Mouse (Mus musculus) adrenal gland, adult 2 months (tissue): ENCODE measurements around the gene Bend3. TPM values are rescaled to one million over a fixed set of nuclear protein-coding genes. Genes with fewer than 3 reads are reported as not detected.
A peak's percentile ranks its signal among the peaks of the same experiment; 100 is the strongest.

ENCODE experiments used
- DNase-seq: peaks from one replicate; pipeline ENCODE4 v3.0.0; 2021
- long read RNA-seq: library from polyadenylated mRNA; stranded (forward); transcript quantifications from one replicate; pipeline ENCODE4 v2.0.0, GENCODE M21; 2021
- polyA plus RNA-seq: library from polyadenylated mRNA; depleted of rRNA; stranded (reverse); fragments of >200 nt; gene quantifications from 2 replicates; pipeline ENCODE4 v1.2.3, GENCODE M21; 2012; rRNA removed
- total RNA-seq, 2 experiments: library from RNA; stranded (reverse); gene quantifications; 2 replicates each; pipeline ENCODE4 v1.2.3; 2021

The Bend3 gene
- total RNA-seq (1 to 10 TPM; 5.6 to 7.8 TPM), polyA plus RNA-seq (3.1 and 3.4 TPM in 2 replicates)
- long read RNA-seq = 0 reads

GRCm38 (mm10) chr10:43478751-43479435 lies at the start of gene Bend3:
Bend3 (plus strand) TSS chr10:43478831.
- peak; percentile 77 for DNase-seq

- DNase-seq = no peak
Measured at GRCm38 (mm10) chr10:43430606-43431005, 48.0 kb upstream of the Bend3 start.

- no peak for DNase-seq
Measured at GRCm38 (mm10) chr10:43434326-43434725, 44.3 kb upstream of the Bend3 start.

- no peak for DNase-seq
Measured at GRCm38 (mm10) chr10:43435757-43436156, 42.9 kb upstream of the Bend3 start.

GRCm38 (mm10) chr10:43439492-43439941 lies 39.1 kb upstream of the Bend3 start:
- DNase-seq = no peak

GRCm38 (mm10) chr10:43440050-43440449 lies 38.6 kb upstream of the Bend3 start:
- DNase-seq = no peak

GRCm38 (mm10) chr10:43440981-43441740 lies 37.5 kb upstream of the Bend3 start:
- no peak for DNase-seq

- no peak for DNase-seq
Measured at GRCm38 (mm10) chr10:43448656-43449055, 30.0 kb upstream of the Bend3 start.

GRCm38 (mm10) chr10:43451848-43452662 lies 26.6 kb upstream of the Bend3 start:
- DNase-seq = peak; percentile 73

GRCm38 (mm10) chr10:43452663-43452996 lies 26.0 kb upstream of the Bend3 start:
- DNase-seq = no peak

- DNase-seq = no peak
Measured at GRCm38 (mm10) chr10:43454219-43454618, 24.4 kb upstream of the Bend3 start.

- no peak for DNase-seq
Measured at GRCm38 (mm10) chr10:43454671-43455070, 24.0 kb upstream of the Bend3 start.

- no peak for DNase-seq
Measured at GRCm38 (mm10) chr10:43462821-43463220, 15.8 kb upstream of the Bend3 start.

- no peak for DNase-seq
Measured at GRCm38 (mm10) chr10:43463227-43463626, 15.4 kb upstream of the Bend3 start.

GRCm38 (mm10) chr10:43466223-43466622 lies 12.4 kb upstream of the Bend3 start:
- DNase-seq = no peak

GRCm38 (mm10) chr10:43467659-43468058 lies 11.0 kb upstream of the Bend3 start:
- no peak for DNase-seq

- DNase-seq = no peak
Measured at GRCm38 (mm10) chr10:43468293-43468692, 10.3 kb upstream of the Bend3 start.

- no peak for DNase-seq
Measured at GRCm38 (mm10) chr10:43475376-43475775, 3.3 kb upstream of the Bend3 start.

- DNase-seq = no peak
Measured at GRCm38 (mm10) chr10:43477459-43477858, 1.2 kb upstream of the Bend3 start.

- peak; percentile 82 for DNase-seq
Measured at GRCm38 (mm10) chr10:43477865-43478681, 558 bp upstream of the Bend3 start.

GRCm38 (mm10) chr10:43479436-43480157 lies 966 bp downstream of the Bend3 start:
- DNase-seq = peak; percentile 95
